Mouse (Mus musculus): ENCODE data around the gene Armh3. TPM values are rescaled to one million over a fixed set of nuclear protein-coding genes. Genes with fewer than 3 reads are reported as not detected.

Armh3 gene
- polyA plus RNA-seq, 1 experiment, result 5.6 TPM

DNA sequence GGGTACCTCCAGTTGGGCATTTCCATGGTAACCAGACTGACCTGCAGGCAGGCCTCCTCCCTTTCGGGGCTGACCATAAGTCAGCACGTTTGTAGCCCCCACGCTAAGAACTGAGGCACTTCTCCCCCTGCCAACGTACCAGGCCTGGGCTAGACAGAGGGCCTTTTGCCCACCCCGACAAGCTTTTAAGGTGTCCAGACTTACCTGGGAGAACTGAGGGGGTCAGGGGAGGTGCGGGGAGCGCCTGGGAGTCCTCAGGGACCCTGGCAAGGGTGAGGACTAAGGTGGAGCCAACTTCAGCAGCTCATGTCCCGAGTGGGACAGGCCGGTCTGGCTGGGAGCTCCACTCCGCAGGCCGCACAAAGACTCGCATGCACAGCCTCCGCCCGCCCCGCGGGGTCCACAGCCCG lies 40.6 kb upstream of the Armh3 start:
- TF ChIP-seq POLR2A (IDR thresholded peaks at IDR 0.05; ENCODE audit: low read depth, low read length) (no peak), CTCF (IDR thresholded peaks at IDR 0.05; ENCODE audit: extremely low read depth, insufficient read depth, insufficient read length, insufficient replicate concordance) (no peak)
- Histone ChIP-seq H3K27ac (ENCODE audit: insufficient read depth, low read length) (peak overlapping the region; percentile 49), H3K36me3 (ENCODE audit: control insufficient read depth, insufficient read depth, low read length) (peaks cover 24% of the 10 kb centered on the region), H3K4me3 (ENCODE audit: extremely low read depth, insufficient read depth, insufficient read length) (peak overlapping the region; percentile 62), H3K4me1 (ENCODE audit: control insufficient read depth, insufficient read depth, insufficient read length) (peaks cover 43% of the 10 kb centered on the region; the same call in 1 of the 2 replicates), H3K27me3 (ENCODE audit: control insufficient read depth, insufficient read depth, low read length) (no peaks in the 10 kb centered on the region)
- 2% methylated on average over 16 of the region's 17 CpGs for WGBS
- DNase-seq (ENCODE audit: low read depth in 1 of 2, low spot score in 2 of 2), result no peak

DNA sequence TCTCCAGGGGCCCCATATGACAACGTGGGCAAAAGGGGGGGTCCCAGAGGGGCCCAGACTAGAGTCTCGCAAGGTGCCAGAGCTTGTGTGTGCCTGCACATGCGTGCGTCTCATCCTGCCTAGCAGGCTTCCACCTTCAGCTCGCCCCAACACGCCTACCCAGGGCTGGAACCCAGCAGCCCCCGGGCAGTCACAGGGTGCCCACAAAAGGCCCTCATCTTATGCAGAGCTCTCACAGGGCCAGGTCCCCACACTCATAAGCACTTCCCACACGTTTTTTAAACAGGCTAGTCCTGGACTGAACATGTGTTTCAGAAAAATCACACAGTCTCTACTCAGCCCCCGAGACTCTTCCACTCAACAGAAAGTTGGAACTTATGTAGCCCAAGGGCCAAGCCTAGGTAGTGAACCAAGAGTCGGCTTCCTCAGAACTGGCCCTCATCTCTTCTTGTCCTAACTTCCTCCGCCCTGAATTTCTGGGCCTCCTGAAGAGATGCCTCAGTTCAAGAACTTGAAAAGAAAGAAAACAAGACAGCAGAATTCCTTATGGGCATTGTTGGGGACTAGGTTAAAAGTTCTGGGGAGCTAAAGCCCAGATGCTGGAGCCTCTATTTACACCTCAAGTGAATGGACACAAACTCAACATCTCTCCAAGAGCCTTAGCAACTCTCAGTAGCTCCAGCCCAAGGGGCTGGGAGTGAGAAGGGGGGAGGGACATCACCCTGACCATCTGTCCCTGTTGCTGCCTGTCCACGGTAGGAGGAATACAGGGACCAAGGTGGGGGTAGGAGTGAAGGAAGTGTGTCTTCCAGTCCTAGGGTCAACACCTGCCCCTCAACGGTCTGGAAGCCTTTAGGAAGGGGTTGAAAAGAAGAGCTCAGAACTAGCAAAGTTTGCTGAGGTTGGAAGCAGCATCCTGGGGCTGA lies 39.9 kb upstream of the Armh3 start:
- peaks cover 31% of the 10 kb centered on the region for H3K36me3 ChIP-seq (ENCODE audit: control insufficient read depth, insufficient read depth, low read length)
- no peak for TF ChIP-seq CTCF (IDR thresholded peaks at IDR 0.05; ENCODE audit: extremely low read depth, insufficient read depth, insufficient read length, insufficient replicate concordance)
- TF ChIP-seq POLR2A (IDR thresholded peaks at IDR 0.05; ENCODE audit: low read depth, low read length), result no peak
- peak overlapping the region; percentile 62 for H3K4me3 ChIP-seq (ENCODE audit: extremely low read depth, insufficient read depth, insufficient read length)
- DNase-seq (ENCODE audit: low read depth in 1 of 2, low spot score in 2 of 2), result no peak
- no peaks in the 10 kb centered on the region for H3K27me3 ChIP-seq (ENCODE audit: control insufficient read depth, insufficient read depth, low read length)
- H3K27ac ChIP-seq (ENCODE audit: insufficient read depth, low read length), result peak overlapping the region; percentile 49
- peaks cover 37% of the 10 kb centered on the region; the same call in 1 of the 2 replicates for H3K4me1 ChIP-seq (ENCODE audit: control insufficient read depth, insufficient read depth, insufficient read length)
- WGBS, result 8% methylated on average over 13 of the region's 13 CpGs

DNA sequence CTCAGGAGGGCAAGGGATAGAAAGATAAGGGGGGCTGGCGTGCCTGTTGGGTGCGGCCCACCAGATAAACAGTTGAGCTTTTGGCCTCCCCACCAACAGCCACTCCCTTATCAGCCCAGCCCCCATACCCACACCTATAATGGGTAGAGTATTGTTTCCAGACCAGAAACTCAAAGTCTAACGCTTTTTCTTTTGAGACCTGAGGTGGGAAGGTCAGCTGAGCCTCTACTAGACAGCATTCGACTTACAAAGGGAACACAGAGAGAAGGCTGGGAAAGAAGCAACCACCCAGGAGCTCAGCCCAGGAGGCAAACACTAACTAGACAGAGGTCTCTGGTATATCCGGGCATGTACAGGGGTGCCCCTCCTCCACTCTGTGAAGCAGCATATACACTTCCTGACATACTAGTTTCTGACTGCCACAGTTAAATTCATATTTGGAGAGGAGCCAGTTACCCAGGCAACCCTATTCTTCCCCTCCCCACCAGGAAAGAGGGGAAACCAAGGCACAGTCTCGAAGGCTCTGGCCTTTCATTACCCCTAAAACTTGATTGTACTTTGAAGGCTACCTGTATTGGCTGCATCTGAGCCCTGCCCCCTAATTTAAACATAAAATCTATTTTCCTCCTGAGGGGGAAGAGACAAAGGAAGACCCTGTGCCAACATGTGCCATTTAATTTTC lies 39.1 kb upstream of the Armh3 start:
- Histone ChIP-seq H3K27ac (ENCODE audit: insufficient read depth, low read length) (peak overlapping the region; percentile 45), H3K4me3 (ENCODE audit: extremely low read depth, insufficient read depth, insufficient read length) (peak overlapping the region; percentile 2; the same call in 1 of the 2 replicates), H3K4me1 (ENCODE audit: control insufficient read depth, insufficient read depth, insufficient read length) (peaks cover 30% of the 10 kb centered on the region; the same call in 1 of the 2 replicates), H3K27me3 (ENCODE audit: control insufficient read depth, insufficient read depth, low read length) (no peaks in the 10 kb centered on the region), H3K36me3 (ENCODE audit: control insufficient read depth, insufficient read depth, low read length) (peaks cover 37% of the 10 kb centered on the region)
- 28% methylated on average over 6 of the region's 6 CpGs for WGBS
- no peak for TF ChIP-seq CTCF (IDR thresholded peaks at IDR 0.05; ENCODE audit: extremely low read depth, insufficient read depth, insufficient read length, insufficient replicate concordance)
- TF ChIP-seq POLR2A (IDR thresholded peaks at IDR 0.05; ENCODE audit: low read depth, low read length), result no peak
- DNase-seq (ENCODE audit: low read depth in 1 of 2, low spot score in 2 of 2), result peak in 1 of 2 experiments; percentile 59

DNA sequence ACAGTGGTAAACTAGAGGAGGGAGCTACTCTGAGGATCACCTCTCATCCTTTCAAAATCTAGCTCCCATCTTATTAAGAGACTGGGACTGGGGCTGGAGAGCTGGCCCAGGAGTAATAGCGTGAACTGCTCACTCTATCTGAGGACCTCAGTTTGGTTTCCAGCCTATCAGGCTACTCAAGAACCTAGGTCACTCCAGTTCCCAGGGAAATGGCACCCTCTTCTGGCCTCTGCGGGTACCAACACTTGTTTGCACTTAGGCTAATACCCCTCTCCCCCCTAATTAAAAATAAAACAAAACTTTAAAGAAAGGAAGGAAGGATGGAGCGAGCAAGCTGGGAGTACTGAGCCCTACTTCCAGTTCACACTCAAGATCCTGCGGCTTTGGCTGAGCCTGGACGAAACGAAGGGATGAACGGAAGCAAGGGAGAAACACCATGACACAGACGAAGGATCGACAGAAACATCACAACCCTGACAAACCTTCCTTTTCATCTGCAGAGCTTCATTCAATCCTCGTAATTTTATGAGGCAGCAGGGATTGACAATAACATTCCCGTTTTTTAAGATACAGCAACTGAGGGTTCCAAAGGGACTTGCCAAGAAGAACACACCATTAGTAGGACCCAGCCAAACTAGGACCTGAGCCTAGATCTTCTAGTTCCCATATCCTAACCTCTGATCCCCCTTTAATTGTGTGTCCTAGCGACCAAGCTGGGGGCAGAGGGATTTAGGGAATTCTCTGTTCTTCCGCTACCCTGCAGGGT lies 38.4 kb upstream of the Armh3 start:
- 85% methylated on average over 13 of the region's 13 CpGs for WGBS
- Histone ChIP-seq H3K4me3 (ENCODE audit: extremely low read depth, insufficient read depth, insufficient read length) (no peak overlapping the region), H3K36me3 (ENCODE audit: control insufficient read depth, insufficient read depth, low read length) (peaks cover 42% of the 10 kb centered on the region), H3K27me3 (ENCODE audit: control insufficient read depth, insufficient read depth, low read length) (no peaks in the 10 kb centered on the region), H3K4me1 (ENCODE audit: control insufficient read depth, insufficient read depth, insufficient read length) (peaks cover 24% of the 10 kb centered on the region; the same call in 1 of the 2 replicates), H3K27ac (ENCODE audit: insufficient read depth, low read length) (no peak overlapping the region)
- no peak for TF ChIP-seq CTCF (IDR thresholded peaks at IDR 0.05; ENCODE audit: extremely low read depth, insufficient read depth, insufficient read length, insufficient replicate concordance)
- no peak for TF ChIP-seq POLR2A (IDR thresholded peaks at IDR 0.05; ENCODE audit: low read depth, low read length)
- DNase-seq (ENCODE audit: low read depth in 1 of 2, low spot score in 2 of 2), result no peak

DNA sequence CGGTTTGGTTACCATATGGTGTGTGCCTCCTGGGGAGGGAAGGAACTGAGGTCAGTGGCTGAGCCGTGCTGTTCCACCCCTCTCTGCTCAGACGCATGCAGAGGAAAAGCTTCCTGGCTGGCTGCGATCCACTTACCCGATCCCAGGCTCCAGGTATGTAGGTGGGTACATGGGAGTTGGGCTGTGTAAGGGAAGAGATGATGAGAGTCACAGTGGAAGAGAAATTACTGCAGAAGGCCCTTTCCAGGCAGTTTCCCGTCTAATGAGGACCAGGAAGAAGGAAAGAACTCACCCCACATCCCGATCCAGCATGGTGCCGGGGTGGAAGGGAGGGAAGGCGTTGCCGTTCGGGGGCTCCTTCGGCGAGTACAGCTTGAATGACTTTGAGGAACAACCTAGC lies 37.7 kb upstream of the Armh3 start:
- TF ChIP-seq POLR2A (IDR thresholded peaks at IDR 0.05; ENCODE audit: low read depth, low read length) (no peak), CTCF (IDR thresholded peaks at IDR 0.05; ENCODE audit: extremely low read depth, insufficient read depth, insufficient read length, insufficient replicate concordance) (no peak)
- Histone ChIP-seq H3K27ac (ENCODE audit: insufficient read depth, low read length) (no peak overlapping the region), H3K27me3 (ENCODE audit: control insufficient read depth, insufficient read depth, low read length) (no peaks in the 10 kb centered on the region), H3K4me3 (ENCODE audit: extremely low read depth, insufficient read depth, insufficient read length) (no peak overlapping the region), H3K36me3 (ENCODE audit: control insufficient read depth, insufficient read depth, low read length) (peaks cover 42% of the 10 kb centered on the region), H3K4me1 (ENCODE audit: control insufficient read depth, insufficient read depth, insufficient read length) (peaks cover 18% of the 10 kb centered on the region; the same call in 1 of the 2 replicates)
- WGBS, result 92% methylated on average over 13 of the region's 13 CpGs
- DNase-seq (ENCODE audit: low read depth in 1 of 2, low spot score in 2 of 2), result no peak

DNA sequence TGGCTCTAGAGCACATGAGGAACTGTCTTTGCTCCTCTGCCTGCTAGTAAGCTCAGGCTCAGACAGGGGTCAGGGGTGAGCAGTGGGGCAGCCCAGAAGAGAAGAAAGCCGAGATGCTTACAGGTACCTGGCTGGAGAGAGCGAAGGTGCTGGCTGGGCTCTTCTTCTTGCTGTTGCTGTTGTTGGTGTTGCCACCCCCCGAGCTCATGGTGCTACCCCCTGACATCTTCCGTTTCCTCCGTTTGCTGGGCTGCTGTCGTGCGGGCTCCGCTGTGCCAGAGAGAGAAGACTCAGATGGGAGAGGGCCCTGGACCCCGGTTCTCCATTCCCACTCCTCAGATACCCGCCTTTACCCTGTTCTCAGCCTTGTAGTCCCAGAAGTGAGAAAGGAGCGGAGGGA lies 35.6 kb upstream of the Armh3 start:
- TF ChIP-seq CTCF (IDR thresholded peaks at IDR 0.05; ENCODE audit: extremely low read depth, insufficient read depth, insufficient read length, insufficient replicate concordance), result no peak
- no peak for TF ChIP-seq POLR2A (IDR thresholded peaks at IDR 0.05; ENCODE audit: low read depth, low read length)
- H3K27ac ChIP-seq (ENCODE audit: insufficient read depth, low read length), result no peak overlapping the region
- H3K4me1 ChIP-seq (ENCODE audit: control insufficient read depth, insufficient read depth, insufficient read length), result peaks cover 14% of the 10 kb centered on the region; the same call in 1 of the 2 replicates
- 94% methylated on average over 11 of the region's 11 CpGs for WGBS
- H3K27me3 ChIP-seq (ENCODE audit: control insufficient read depth, insufficient read depth, low read length), result no peaks in the 10 kb centered on the region
- peaks cover 42% of the 10 kb centered on the region for H3K36me3 ChIP-seq (ENCODE audit: control insufficient read depth, insufficient read depth, low read length)
- no peak overlapping the region for H3K4me3 ChIP-seq (ENCODE audit: extremely low read depth, insufficient read depth, insufficient read length)
- DNase-seq (ENCODE audit: low read depth in 1 of 2, low spot score in 2 of 2), result no peak
